Mouse (Mus musculus): Measurements from ENCODE around the gene Prss8. TPM values are rescaled to one million over a fixed set of nuclear protein-coding genes. Genes with fewer than 3 reads are reported as not detected.

Prss8 gene
- total RNA-seq, 2 experiments from 2014 or later = 0.64 TPM; not detected in 1

- no peak for DNase-seq (ENCODE audit: low spot score in 2 of 2)
- intact Hi-C loops (cut with DNase I) = no loop called here
These were observed 1.6 kb upstream of the Prss8 start for GRCm38 (mm10) chr7:127931351-127932135.

- intact Hi-C loops (cut with DNase I) = no loop called here
- no peak for DNase-seq (ENCODE audit: low spot score in 2 of 2)
These were observed 732 bp upstream of the Prss8 start for GRCm38 (mm10) chr7:127930636-127931035.

- no peak for DNase-seq (ENCODE audit: low spot score in 2 of 2)
- intact Hi-C loops (cut with DNase I) = no loop called here
These were observed 1.3 kb downstream of the Prss8 start for GRCm38 (mm10) chr7:127928596-127928995.

GRCm38 (mm10) chr7:127927726-127928125, 2.2 kb downstream of the Prss8 start:
- DNase-seq (ENCODE audit: low spot score in 2 of 2) = no peak
- intact Hi-C loops (cut with DNase I) = no loop called here

GRCm38 (mm10) chr7:127926846-127927245, 3.1 kb downstream of the Prss8 start:
- intact Hi-C loops (cut with DNase I) = no loop called here
- DNase-seq (ENCODE audit: low spot score in 2 of 2) = no peak

DNA sequence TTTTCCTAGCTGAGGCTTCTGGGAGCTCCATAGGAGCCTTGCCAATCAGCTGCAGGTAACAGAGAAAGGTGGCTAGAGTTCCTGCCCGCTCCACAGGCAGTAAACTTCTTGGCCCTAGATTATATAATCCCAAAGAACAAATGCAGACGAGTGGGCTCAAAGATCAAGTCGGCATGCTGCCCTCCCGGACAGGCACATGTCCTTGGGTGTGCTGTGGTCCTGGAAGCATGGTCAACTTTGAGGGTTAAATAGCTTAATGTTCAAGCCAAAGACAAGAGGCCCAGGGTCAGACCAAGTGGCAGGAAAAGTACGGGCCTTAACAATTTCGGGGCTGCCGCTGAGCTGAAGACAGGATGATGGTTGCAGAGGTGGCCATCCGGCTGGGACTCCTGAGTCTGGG, 3.8 kb downstream of the Prss8 start:
- no peak for DNase-seq (ENCODE audit: low spot score in 2 of 2)
- intact Hi-C loops (cut with DNase I) = no loop called here

DNA sequence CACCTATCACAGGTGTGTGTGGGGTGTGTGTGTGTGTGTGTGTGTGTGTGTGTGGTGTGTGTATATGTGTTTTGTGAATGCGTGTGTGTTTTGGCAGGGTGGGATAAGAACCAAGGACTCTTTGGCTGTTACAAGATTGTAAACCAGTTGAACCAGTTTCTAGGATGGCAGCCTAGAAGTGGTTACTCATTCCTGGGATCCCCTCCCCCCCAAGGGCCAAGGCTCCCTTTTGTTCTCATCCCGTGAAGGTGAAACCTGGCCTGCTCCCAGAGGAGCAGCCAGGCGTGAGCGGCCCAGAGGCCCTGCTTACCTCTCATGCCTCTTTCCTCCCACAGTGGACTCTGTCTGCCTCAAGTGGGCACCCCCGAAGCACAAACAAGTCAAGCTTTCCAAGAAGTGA, 4.7 kb downstream of the Prss8 start:
- intact Hi-C loops (cut with DNase I) = no loop called here
- no peak for DNase-seq (ENCODE audit: low spot score in 2 of 2)

GRCm38 (mm10) chr7:127923714-127924113, 6.2 kb downstream of the Prss8 start:
- intact Hi-C loops (cut with DNase I) = no loop called here
- no peak for DNase-seq (ENCODE audit: low spot score in 2 of 2)

GRCm38 (mm10) chr7:127922451-127923275, 7.2 kb downstream of the Prss8 start:
- intact Hi-C loops (cut with DNase I) = no loop called here
- peak in 1 of 2 experiments; percentile 57 for DNase-seq (ENCODE audit: low spot score in 2 of 2)

DNA sequence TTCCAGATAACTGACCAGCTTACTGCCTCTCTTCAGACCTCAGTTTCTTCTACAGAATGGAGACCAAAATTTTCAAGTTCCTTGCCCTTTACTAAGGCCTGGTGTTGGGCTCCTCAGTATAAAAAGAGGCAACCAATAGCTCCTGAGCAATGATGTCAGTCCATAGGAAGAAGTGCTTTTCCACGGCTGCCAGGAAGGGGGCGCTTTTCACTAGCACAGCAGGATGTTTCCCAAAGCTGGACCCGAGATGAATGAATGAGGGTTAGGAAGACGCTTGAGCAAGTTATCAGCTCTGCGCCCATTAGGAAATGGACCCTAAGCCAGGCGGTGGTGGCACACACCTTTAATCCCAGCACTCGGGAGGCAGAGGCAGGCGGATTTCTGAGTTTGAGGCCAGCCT, 8.4 kb downstream of the Prss8 start:
- DNase-seq (ENCODE audit: low spot score in 2 of 2) = peak in 1 of 2 experiments; percentile 31
- intact Hi-C loops (cut with DNase I) = no loop called here

- no peak for DNase-seq (ENCODE audit: low spot score in 2 of 2)
- intact Hi-C loops (cut with DNase I) = no loop called here
These were observed 10.6 kb downstream of the Prss8 start for GRCm38 (mm10) chr7:127919290-127919689.

GRCm38 (mm10) chr7:127918203-127918602, 11.7 kb downstream of the Prss8 start:
- intact Hi-C loops (cut with DNase I) = no loop called here
- peak in 1 of 2 experiments; percentile 35 for DNase-seq (ENCODE audit: low spot score in 2 of 2)

DNA sequence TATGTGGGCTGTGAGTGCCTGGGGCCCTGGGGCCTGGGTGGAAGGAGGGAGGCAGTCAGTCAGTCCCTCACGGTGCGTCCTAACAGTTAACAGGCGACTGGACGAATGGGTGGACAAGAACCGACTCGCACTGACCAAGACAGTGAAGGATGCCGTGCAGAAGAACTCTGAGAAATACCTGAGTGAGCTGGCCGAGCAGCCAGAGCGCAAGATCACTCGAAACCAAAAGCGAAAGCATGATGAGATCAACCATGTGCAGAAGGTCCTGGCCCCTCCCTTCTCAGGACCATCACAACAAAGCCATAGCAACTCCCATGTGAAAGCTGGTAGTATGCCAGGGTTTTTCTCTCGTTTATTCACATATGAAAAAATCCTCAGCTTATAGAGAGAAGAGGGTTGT, 14.6 kb downstream of the Prss8 start:
- intact Hi-C loops (cut with DNase I) = no loop called here

DNA sequence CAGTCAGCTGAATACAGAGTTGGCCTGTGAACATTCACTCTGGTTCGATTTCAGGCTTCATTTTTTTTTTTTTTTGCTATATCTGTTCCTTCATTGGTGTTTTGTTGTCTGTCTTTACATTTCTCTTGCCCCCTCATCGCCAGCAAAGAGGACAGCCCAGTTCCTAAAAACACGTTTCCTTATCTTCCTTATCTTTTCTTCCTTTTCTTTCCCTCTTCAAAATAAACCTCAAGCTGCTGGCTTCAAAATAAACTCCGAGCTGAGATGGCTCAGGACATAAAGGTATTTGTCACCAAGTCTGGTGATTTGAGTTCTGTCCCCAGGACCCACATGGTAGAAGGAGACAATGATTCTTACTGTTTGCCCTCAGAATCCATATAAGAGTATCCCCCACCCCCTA, 17.0 kb downstream of the Prss8 start:
- DNase-seq (ENCODE audit: low spot score in 2 of 2) = no peak
- intact Hi-C loops (cut with DNase I) = no loop called here

More for the DNA sequence above, 14.6 kb downstream of the Prss8 start:
- no peak for DNase-seq (ENCODE audit: low spot score in 2 of 2)

DNA sequence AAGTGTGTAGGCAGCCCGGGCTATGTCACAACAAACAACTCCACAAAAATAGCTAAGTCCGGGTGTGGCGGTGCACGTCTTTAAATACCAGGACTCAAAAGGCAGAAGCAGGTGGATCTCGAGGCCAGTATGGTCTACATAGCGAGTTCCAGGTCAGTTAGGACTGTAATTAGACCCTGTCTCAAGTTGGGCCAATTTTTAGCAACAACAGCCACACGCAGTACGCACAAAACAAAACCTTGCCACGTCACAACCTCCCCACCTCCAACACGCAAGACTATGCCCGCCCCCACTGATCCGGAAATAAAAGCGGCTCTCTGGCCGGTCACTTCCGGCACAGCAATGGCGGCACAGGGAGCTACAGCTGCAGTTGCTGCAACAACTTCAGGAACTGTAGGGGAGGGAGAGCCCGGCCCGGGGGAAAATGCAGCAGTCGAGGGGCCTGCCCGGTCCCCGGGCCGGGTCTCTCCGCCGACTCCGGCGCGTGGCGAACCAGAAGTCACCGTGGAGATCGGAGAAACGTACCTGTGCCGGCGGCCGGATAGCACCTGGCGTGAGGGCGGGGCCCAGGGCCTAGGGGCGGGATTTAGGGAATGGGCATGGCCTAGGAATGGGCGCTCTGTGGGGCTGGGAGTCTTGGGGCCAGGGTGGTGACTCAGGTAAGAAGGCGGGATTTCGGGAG, 17.6 kb downstream of the Prss8 start, which contains the start of gene Kat8:
Gene Kat8, plus strand, starts transcription at position 327 of the 682 bp plus-strand sequence.
- intact Hi-C loops (cut with DNase I) = no loop called here
- DNase-seq (ENCODE audit: low spot score in 2 of 2) = peak; percentile 87 to 93

- intact Hi-C loops (cut with DNase I) = no loop called here
- DNase-seq (ENCODE audit: low spot score in 2 of 2) = no peak
These were observed 21.2 kb downstream of the Prss8 start for GRCm38 (mm10) chr7:127908656-127909055.

GRCm38 (mm10) chr7:127907939-127908338, 22.0 kb downstream of the Prss8 start:
- no peak for DNase-seq (ENCODE audit: low spot score in 2 of 2)
- intact Hi-C loops (cut with DNase I) = no loop called here

- DNase-seq (ENCODE audit: low spot score in 2 of 2) = peak; percentile 83 to 86
- intact Hi-C loops (cut with DNase I) = no loop called here
These were observed 25.7 kb downstream of the Prss8 start, which contains the start of gene Bckdk for GRCm38 (mm10) chr7:127903971-127904796. Gene Bckdk, plus strand, starts transcription at chr7:127904082.

GRCm38 (mm10) chr7:127901772-127902171, 28.1 kb downstream of the Prss8 start:
- DNase-seq (ENCODE audit: low spot score in 2 of 2) = no peak
- intact Hi-C loops (cut with DNase I) = loop anchor here (1.0 kb wide), 1 partner anchor 92 kb away; no protein-coding TSS in a partner anchor

Data from left cerebral cortex, postnatal 25 days (tissue).